Mouse (Mus musculus): ENCODE data around the gene Pemt. TPM values are rescaled to one million over a fixed set of nuclear protein-coding genes. Genes with fewer than 3 reads are reported as not detected.
A peak's percentile ranks its signal among the peaks of the same experiment; 100 is the strongest.
"Not testable (repeated sequence)": the region's sequence is repeated elsewhere in the genome, so short reads cannot be mapped to it uniquely, and the experiment has no call there.

The Pemt gene
- total and polyA plus RNA-seq, 2 experiments from 2014 or later: 6.9 to 11.9 TPM

GRCm38 (mm10) chr11:59956749-59957148 is 89.5 kb downstream of the Pemt start:
- Histone ChIP-seq H3K27ac (ENCODE audit: low read depth) (no peak overlapping the region), H3K36me3 (replicated peaks; ENCODE audit: control insufficient read depth, insufficient read depth, low read length) (peaks cover 15% of the 10 kb centered on the region), H3K9ac (replicated peaks; ENCODE audit: low read depth, low read length) (no peak overlapping the region), H3K27me3 (ENCODE audit: control insufficient read depth, insufficient read depth, low read length) (no peaks in the 10 kb centered on the region), H3K4me2 (ENCODE audit: low read depth, low read length) (no peak overlapping the region), H3K4me1 (ENCODE audit: control insufficient read depth, insufficient read depth) (peaks cover 28% of the 10 kb centered on the region), H3K9me3 (replicated peaks; ENCODE audit: control insufficient read depth, low read length) (no peaks in the 10 kb centered on the region), H3K4me3 (ENCODE audit: low read depth, low read length) (no peak overlapping the region)
- 75% methylated on average over 6 of the region's 6 CpGs for WGBS
- TF ChIP-seq CTCF (IDR thresholded peaks at IDR 0.05; ENCODE audit: low read depth): no peak
- no peak for TF ChIP-seq EP300 (IDR thresholded peaks at IDR 0.05; ENCODE audit: low read depth)
- DNase-seq (ENCODE audit: low spot score) (no peak), ATAC-seq (ENCODE audit: insufficient read depth, low read depth) (no peak)

DNA sequence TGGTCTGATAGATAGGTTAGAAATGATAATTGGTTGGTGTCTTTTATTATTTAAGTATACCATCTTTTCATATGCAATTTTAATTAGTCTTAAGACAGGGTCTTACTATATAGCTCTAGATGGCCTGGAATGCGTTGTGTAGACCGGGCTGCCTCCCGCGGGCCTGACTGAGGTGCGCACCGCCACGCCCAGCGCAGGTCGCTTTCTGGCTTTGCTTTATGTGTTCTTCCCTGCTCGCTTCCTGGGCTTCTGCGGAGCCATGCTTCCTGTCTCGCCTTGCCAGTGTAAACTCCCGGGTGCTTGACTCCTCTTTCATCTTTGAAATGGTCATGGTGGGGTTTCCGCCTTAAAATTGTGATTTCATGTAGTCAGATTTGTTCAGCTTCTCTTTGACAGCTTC is 93.4 kb downstream of the Pemt start:
- H3K4me2 ChIP-seq (ENCODE audit: low read depth, low read length): no peak overlapping the region
- DNase-seq (ENCODE audit: low spot score) (no peak), ATAC-seq (ENCODE audit: insufficient read depth, low read depth) (no peak)
- 76% methylated on average over 14 of the region's 14 CpGs for WGBS
- TF ChIP-seq CTCF (IDR thresholded peaks at IDR 0.05; ENCODE audit: low read depth): no peak
- no peak for TF ChIP-seq EP300 (IDR thresholded peaks at IDR 0.05; ENCODE audit: low read depth)
- H3K27ac ChIP-seq (ENCODE audit: low read depth): no peak overlapping the region
- H3K9me3 ChIP-seq (replicated peaks; ENCODE audit: control insufficient read depth, low read length): no peaks in the 10 kb centered on the region
- peaks cover 18% of the 10 kb centered on the region for H3K36me3 ChIP-seq (replicated peaks; ENCODE audit: control insufficient read depth, insufficient read depth, low read length)
- no peak overlapping the region for H3K9ac ChIP-seq (replicated peaks; ENCODE audit: low read depth, low read length)
- no peaks in the 10 kb centered on the region for H3K27me3 ChIP-seq (ENCODE audit: control insufficient read depth, insufficient read depth, low read length)
- peaks cover 5% of the 10 kb centered on the region; the same call in 1 of the 2 replicates for H3K4me1 ChIP-seq (ENCODE audit: control insufficient read depth, insufficient read depth)
- no peak overlapping the region for H3K4me3 ChIP-seq (ENCODE audit: low read depth, low read length)

- 0 out of 2 replicates have a peak, but pooled peaks have one; percentile 46 for ATAC-seq (ENCODE audit: insufficient read depth, low read depth)
- peaks cover 13% of the 10 kb centered on the region; the same call in 1 of the 2 replicates for H3K4me1 ChIP-seq (ENCODE audit: control insufficient read depth, insufficient read depth)
- no peak for TF ChIP-seq EP300 (IDR thresholded peaks at IDR 0.05; ENCODE audit: low read depth)
- peak overlapping the region; percentile 85 for H3K4me2 ChIP-seq (ENCODE audit: low read depth, low read length)
- H3K36me3 ChIP-seq (replicated peaks; ENCODE audit: control insufficient read depth, insufficient read depth, low read length): peaks cover 7% of the 10 kb centered on the region; the same call in 1 of the 2 replicates
- no peak for DNase-seq (ENCODE audit: low spot score)
- 2% methylated on average over 16 of the region's 16 CpGs for WGBS
- H3K4me3 ChIP-seq (ENCODE audit: low read depth, low read length): peak overlapping the region; percentile 82
- H3K9me3 ChIP-seq (replicated peaks; ENCODE audit: control insufficient read depth, low read length): no peaks in the 10 kb centered on the region
- peak overlapping the region; percentile 74 for H3K27ac ChIP-seq (ENCODE audit: low read depth)
- H3K9ac ChIP-seq (replicated peaks; ENCODE audit: low read depth, low read length): peak overlapping the region; percentile 85
- H3K27me3 ChIP-seq (ENCODE audit: control insufficient read depth, insufficient read depth, low read length): no peaks in the 10 kb centered on the region
Measured at GRCm38 (mm10) chr11:59948401-59948767, 97.9 kb downstream of the Pemt start.

DNA sequence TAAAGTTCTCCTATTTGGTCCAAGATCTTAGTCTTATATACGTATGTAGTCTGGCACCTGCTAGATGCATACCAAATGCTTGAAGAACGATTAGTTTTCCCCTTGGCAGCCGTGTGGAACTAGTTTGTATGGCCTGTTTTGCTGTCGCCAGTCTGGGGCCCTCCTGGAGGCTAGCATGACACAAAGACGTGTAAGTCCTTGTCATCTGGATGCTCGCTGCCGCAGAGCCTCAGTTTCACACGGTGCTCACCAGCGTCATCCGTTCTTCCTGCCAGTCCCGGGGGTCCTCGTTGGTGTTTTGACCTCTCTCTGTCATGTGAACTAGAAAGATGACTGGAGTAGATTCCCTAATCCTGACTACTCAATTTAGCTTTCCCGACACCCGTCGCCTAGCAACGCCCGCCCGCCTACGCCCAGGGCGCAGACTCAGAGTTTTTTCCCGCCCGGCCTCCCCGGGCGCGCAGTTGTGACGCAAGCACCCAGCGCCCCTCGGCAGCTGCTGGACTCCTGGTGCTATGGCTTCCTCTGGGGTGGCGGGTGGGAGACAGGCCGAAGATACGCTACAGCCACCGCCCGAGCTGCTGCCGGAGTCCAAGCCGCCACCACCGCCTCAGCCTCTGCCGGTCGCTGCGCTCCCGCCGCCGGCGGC is 98.4 kb downstream of the Pemt start, which contains the start of gene Med9:
Med9 (plus strand) TSS at position 455 of the 649 bp plus-strand sequence.
- peak within 1 kb of the TSS; percentile 82 for H3K4me3 ChIP-seq (ENCODE audit: low read depth, low read length)
- TF ChIP-seq CTCF (IDR thresholded peaks at IDR 0.05; ENCODE audit: low read depth) (no peak), EP300 (IDR thresholded peaks at IDR 0.05; ENCODE audit: low read depth) (no peak)
- peak within 1 kb of the TSS; percentile 74 for H3K27ac ChIP-seq (ENCODE audit: low read depth)
- DNase-seq (ENCODE audit: low spot score) (peak; percentile 91), ATAC-seq (ENCODE audit: insufficient read depth, low read depth) (peak; percentile 95)
- WGBS: 2% methylated on average over 43 of the region's 43 CpGs
- no peaks in the 10 kb centered on the region for H3K27me3 ChIP-seq (ENCODE audit: control insufficient read depth, insufficient read depth, low read length)
- peaks cover 13% of the 10 kb centered on the region; the same call in 1 of the 2 replicates for H3K4me1 ChIP-seq (ENCODE audit: control insufficient read depth, insufficient read depth)
- H3K4me2 ChIP-seq (ENCODE audit: low read depth, low read length): peak within 1 kb of the TSS; percentile 85
- peak within 1 kb of the TSS; percentile 85 for H3K9ac ChIP-seq (replicated peaks; ENCODE audit: low read depth, low read length)
- peaks cover 7% of the 10 kb centered on the region; the same call in 1 of the 2 replicates for H3K36me3 ChIP-seq (replicated peaks; ENCODE audit: control insufficient read depth, insufficient read depth, low read length)
- no peaks in the 10 kb centered on the region for H3K9me3 ChIP-seq (replicated peaks; ENCODE audit: control insufficient read depth, low read length)

DNA sequence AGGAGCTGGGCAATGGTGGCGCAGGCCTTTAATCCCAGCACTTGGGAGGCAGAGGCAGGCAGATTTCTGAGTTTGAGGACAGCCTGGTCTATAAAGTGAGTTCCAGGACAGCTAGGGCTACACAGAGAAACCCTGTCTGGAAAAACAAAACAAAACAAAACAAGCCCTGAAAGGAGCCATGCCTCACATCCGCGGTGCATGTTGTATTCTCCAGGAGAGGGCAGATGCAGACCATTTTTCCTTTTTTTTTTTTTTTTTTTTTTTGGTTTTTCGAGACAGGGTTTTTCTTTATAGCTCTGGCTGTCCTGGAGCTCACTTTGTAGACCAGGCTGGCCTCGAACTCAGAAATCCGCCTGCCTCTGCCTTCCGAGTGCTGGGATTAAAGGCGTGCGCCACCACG is 101.4 kb downstream of the Pemt start:
- not testable (repeated sequence) for H3K27me3 ChIP-seq (ENCODE audit: control insufficient read depth, insufficient read depth, low read length); H3K36me3 ChIP-seq (replicated peaks; ENCODE audit: control insufficient read depth, insufficient read depth, low read length); H3K9me3 ChIP-seq (replicated peaks; ENCODE audit: control insufficient read depth, low read length); H3K27ac ChIP-seq (ENCODE audit: low read depth); ATAC-seq (ENCODE audit: insufficient read depth, low read depth); DNase-seq (ENCODE audit: low spot score); H3K4me2 ChIP-seq (ENCODE audit: low read depth, low read length); H3K4me3 ChIP-seq (ENCODE audit: low read depth, low read length); H3K9ac ChIP-seq (replicated peaks; ENCODE audit: low read depth, low read length)
- H3K4me1 ChIP-seq (ENCODE audit: control insufficient read depth, insufficient read depth): peaks cover 20% of the 10 kb centered on the region; the same call in 1 of the 2 replicates
- 94% methylated on average over 9 of the region's 10 CpGs for WGBS

GRCm38 (mm10) chr11:59941391-59941790 is 104.9 kb downstream of the Pemt start:
- Histone ChIP-seq H3K9ac (replicated peaks; ENCODE audit: low read depth, low read length) (no peak overlapping the region), H3K27me3 (ENCODE audit: control insufficient read depth, insufficient read depth, low read length) (no peaks in the 10 kb centered on the region), H3K4me3 (ENCODE audit: low read depth, low read length) (no peak overlapping the region), H3K27ac (ENCODE audit: low read depth) (no peak overlapping the region), H3K9me3 (replicated peaks; ENCODE audit: control insufficient read depth, low read length) (no peaks in the 10 kb centered on the region), H3K4me2 (ENCODE audit: low read depth, low read length) (no peak overlapping the region), H3K4me1 (ENCODE audit: control insufficient read depth, insufficient read depth) (peaks cover 8% of the 10 kb centered on the region; the same call in 1 of the 2 replicates), H3K36me3 (replicated peaks; ENCODE audit: control insufficient read depth, insufficient read depth, low read length) (no peaks in the 10 kb centered on the region)
- no peak for DNase-seq (ENCODE audit: low spot score)
- WGBS: 7% methylated on average over 3 of the region's 3 CpGs
- TF ChIP-seq EP300 (IDR thresholded peaks at IDR 0.05; ENCODE audit: low read depth): no peak
- TF ChIP-seq CTCF (IDR thresholded peaks at IDR 0.05; ENCODE audit: low read depth): no peak
- ATAC-seq (ENCODE audit: insufficient read depth, low read depth): no peak

Data from heart, postnatal 0 days (tissue).